ENCODE assay signal across 24 mouse cellular contexts in genomic region chr10:21342331-21343005, GRCm38 (mm10). TPM values are rescaled to one million over a fixed set of nuclear protein-coding genes. Genes with fewer than 3 reads are reported as not detected.
DNase-seq lines count a peak whose midpoint lies in the region; ATAC-seq and TF ChIP-seq lines count a peak whose summit lies in the region.
"Had no signal": no experiment of that assay in that cellular context is flagged by ENCODE, and none has a peak within 500 bp of the region (broad histone marks: within the 10 kb centered on the region; RNA-seq: fewer than 3 reads in every experiment).

No protein-coding gene starts in this region.

- intact Hi-C loops in left cerebral cortex, postnatal 14 days (cut with DNase I): no loop called here
- intact Hi-C loops in left cerebral cortex, adult 2 months (cut with DNase I): loop anchor here (2.0 kb wide), 1 partner anchor 46 kb away; no protein-coding TSS in a partner anchor

- DNase-seq in frontal cortex, postnatal 14 days (ENCODE audit: low spot score in 2 of 2): no peak
- peak; percentile 23 to 58 for DNase-seq in left cerebral cortex, postnatal 14 days (ENCODE audit: low spot score in 2 of 2)
- no peak for DNase-seq in left cerebral cortex, adult 2 months (ENCODE audit: extremely low spot score in 1 of 2, low spot score in 2 of 2)
- DNase-seq in right cerebral cortex, postnatal 25 days: peak; percentile 36
- no peak for DNase-seq in right cerebral cortex, postnatal 14 days
- DNase-seq in telencephalon, adult 2 months (ENCODE audit: low read depth, low spot score): peak; percentile 63
- no peak for DNase-seq in layer of hippocampus, adult 11-12 months (ENCODE audit: low spot score)
- DNase-seq: adrenal gland, adult 2 months; adrenal gland, postnatal 36 days; B cell, adult 2 months; cerebellum, adult 11 months; cerebellum, adult 8-10 months; cerebellum, postnatal 14 days; heart, adult 2 months had no signal

- no peak overlapping the region for H3K27ac ChIP-seq in left cerebral cortex, adult 2 months
- H3K27ac ChIP-seq: embryonic facial prominence, embryonic 12.5 days; forebrain, embryonic 15.5 days; heart, adult 2 months; hindbrain, embryonic 10.5 days; hindbrain, embryonic 14.5 days had no signal

- TF ChIP-seq CTCF in left cerebral cortex, adult 2 months (IDR thresholded peaks at IDR 0.05): no peak

- ATAC-seq in frontal cortex, adult (ENCODE audit: low TSS enrichment): peak; percentile 87
- ATAC-seq: CD4-positive, CD25-positive, alpha-beta regulatory T cell, adult 4 months; forebrain, embryonic 15.5 days; Patski had no signal

- no peak overlapping the region for H3K4me3 ChIP-seq in left cerebral cortex, adult 2 months
- H3K4me3 ChIP-seq: embryonic facial prominence, embryonic 12.5 days; forebrain, embryonic 15.5 days; heart, adult 2 months; heart, embryonic 12.5 days; hindbrain, embryonic 10.5 days had no signal

RNA-seq across cellular contexts. Expression of gene Aldh8a1, which starts 34.6 kb away (rescaled TPM):
- under 1 TPM; 0.13 TPM for total RNA-seq in left cerebral cortex, postnatal 14 days (2021)
- under 1 TPM; 0.14 to 0.40 TPM for total RNA-seq in left cerebral cortex, adult 2 months (2021)
- total RNA-seq: adrenal gland, postnatal 36 days; common myeloid progenitor, adult 5-6 weeks; heart, adult 2 months; heart, postnatal 25 days had no signal

RNA-seq across cellular contexts. Expression of gene Hbs1l, which starts 46.7 kb away (rescaled TPM):
- total RNA-seq in left cerebral cortex, postnatal 14 days (2021): 10 to 100 TPM; 72.9 to 79.2 TPM
- total RNA-seq in left cerebral cortex, adult 2 months (2021): 10 to 100 TPM; 66.3 to 70.9 TPM

Comparison
In these comparisons a context has a peak if more than half of its experiments do, and no peak if none do; other contexts are left out.
1. DNase-seq: peak in left cerebral cortex, postnatal 14 days (2 of 2), right cerebral cortex, postnatal 25 days (single experiment) and telencephalon, adult 2 months (single experiment); none in frontal cortex, postnatal 14 days (0 of 2), left cerebral cortex, adult 2 months (0 of 2), right cerebral cortex, postnatal 14 days (single experiment) and layer of hippocampus, adult 11-12 months (single experiment).